Mouse (Mus musculus) liver, embryonic 14.5 days (tissue): ENCODE measurements at regions not wholly inside any gene's neighbourhood (a gene's known extent, or its start where the extent isn't known, plus 50 kb on each side); places are given as distances from the start of the nearest gene placed in this dataset.

Source experiments
- CTCF ChIP-seq: IDR thresholded peaks from 2 replicates; pipeline ENCODE4 v1.5.1; 2016; ENCODE audit warnings: antibody characterized with exemption, low read depth, control low read depth
- EP300 ChIP-seq: IDR thresholded peaks from 2 replicates; pipeline ENCODE4 v1.6.1; 2016; ENCODE audit warnings: antibody characterized with exemption, low read depth

DNA sequence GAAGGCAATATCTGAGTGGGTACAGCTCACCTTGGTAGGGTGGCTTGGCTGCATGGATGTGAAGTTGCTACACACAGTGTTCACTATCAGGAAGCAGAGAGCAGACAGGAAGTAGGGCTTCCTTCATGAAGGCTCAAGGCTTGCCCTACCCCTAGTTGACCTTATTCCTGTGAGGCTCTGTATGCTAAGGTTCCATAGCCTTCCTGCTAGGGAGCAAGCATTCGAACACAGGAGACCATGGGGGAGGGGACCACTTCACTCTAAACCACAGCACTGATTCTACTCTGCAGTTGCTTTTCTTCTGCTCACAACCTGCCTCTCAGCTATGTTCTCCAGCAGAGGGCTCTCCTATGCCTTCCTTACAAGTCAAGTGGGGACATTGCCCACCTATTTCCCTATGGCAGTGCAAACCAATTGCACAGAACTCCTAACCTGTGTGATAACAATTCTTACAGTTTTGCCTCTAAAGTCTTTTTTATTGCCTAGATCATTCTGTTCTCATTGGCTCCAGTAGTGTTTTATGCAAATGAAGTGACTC lies 297.0 kb upstream of the Chd6 start:
- TF ChIP-seq CTCF: no peak
- TF ChIP-seq EP300: no peak
